Mouse (Mus musculus) layer of hippocampus, postnatal 14 days (tissue): Measurements from ENCODE around the gene Lrrn2. TPM values are rescaled to one million over a fixed set of nuclear protein-coding genes. Genes with fewer than 3 reads are reported as not detected.

ENCODE experiments used
- DNase-seq, 2 experiments: peaks; one replicate each; pipeline ENCODE4 v3.0.0; 2021 to 2022; ENCODE audit warnings: low spot score in 2 of 2, mixed read lengths in 1 of 2
- long read RNA-seq, 2 experiments: library from polyadenylated mRNA; stranded (forward); transcript quantifications; one replicate each; pipeline ENCODE4 v2.0.0; 2021
- total RNA-seq, 2 experiments: library from RNA; stranded (reverse); gene quantifications; 2 replicates each; pipeline ENCODE4 v1.2.3; 2021

The Lrrn2 gene
- total RNA-seq = 100 to 1,000 TPM; 193 to 194 TPM
- long read RNA-seq, experiment 1, transcript Lrrn2-201 (2 exons, 3,428 nt) = major isoform, 164 of 224 reads
- long read RNA-seq, experiment 1, partial matches to known transcripts = 52 of 224 reads
- long read RNA-seq, experiment 1, other reads (novel, unspliced or antisense) = 7 of 224 reads
- long read RNA-seq, experiment 2, transcript Lrrn2-201 (2 exons, 3,428 nt) = major isoform, 206 of 317 reads
- long read RNA-seq, experiment 2, partial matches to known transcripts = 0 of 317 reads
- long read RNA-seq, experiment 2, other reads (novel, unspliced or antisense) = 108 of 317 reads

DNA sequence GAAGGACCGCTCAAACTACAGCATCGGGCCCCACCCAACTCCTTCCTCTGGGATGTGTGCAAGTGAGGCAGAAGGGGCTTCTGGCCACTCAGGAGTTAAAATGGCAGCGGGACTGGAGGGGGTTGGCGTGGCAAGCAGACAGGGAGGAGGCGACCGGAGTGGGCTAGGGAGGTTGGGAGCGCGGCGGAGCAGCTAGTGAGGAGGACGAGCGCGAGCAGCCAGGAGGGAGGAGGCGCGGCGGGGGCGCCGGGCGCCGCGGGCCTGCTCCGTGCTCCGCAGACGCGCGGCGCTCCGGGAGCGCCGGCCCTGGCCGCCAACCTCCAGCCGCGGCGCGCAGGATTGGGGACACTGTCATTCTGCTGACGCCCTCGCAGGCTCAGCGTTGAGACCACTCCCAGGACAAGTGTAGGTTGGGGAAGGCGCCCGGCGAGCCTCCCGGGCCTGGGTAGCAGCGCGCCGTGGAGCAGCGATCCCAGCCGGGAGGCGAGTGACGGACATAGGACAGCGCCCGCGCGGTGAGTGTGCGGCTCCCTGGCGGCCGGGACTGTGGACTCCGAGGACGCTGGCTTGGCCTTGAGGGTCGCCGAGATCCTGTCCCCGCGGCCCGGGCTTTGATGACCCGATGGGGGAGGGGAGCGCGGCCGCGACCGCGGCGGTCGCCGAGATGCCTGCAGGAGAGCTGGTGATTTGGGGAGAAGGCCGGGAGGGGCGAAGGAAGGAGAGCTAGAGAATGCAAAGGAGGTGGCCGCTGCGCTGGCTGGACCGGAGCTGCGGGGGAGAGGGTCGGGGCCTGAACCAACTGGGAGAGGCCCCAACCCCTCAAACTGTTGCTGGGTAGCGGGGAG is at the start of gene Lrrn2:
Gene Lrrn2, plus strand, starts transcription at position 113 of the 845 bp plus-strand sequence.
- DNase-seq = peak; percentile 73

DNA sequence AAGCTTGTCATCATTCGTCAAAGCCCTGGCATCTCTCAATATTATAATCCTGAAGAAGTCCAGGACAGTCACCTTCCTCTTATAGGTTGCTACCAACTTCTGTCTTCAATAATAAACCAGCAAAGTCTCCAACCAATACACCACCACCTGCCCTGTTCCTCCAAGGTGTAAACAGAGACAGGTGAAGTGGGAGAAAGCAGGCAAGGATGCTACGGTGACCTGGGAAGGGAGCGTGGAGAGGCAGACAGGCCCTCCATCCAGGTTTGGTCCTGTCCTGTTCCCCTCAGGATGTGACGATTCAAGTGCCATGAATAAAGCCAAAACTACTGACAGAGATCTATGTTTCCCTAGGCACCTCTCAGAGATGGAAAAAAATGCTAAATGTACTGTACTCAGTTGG is 48.1 kb upstream of the Lrrn2 start:
- DNase-seq = no peak

DNA sequence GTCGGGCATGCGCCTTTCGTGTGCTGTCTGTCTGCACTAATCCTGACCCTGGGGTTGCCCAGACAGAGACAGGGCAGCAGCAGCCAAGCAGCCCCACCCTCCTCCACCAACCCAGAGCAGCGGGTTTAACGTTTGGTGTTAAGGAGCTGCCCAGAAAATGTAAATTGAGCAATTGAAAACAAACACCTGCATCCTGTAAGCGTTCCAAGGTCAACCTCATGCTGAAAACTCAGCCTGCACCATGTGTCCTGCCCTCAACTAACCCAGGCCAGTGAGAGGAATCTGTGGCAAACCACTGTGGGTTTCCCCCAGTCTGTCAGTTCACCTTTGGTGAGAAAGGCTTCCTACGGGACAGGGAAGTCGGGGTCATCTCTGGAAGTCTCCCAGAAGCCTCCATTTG is 46.0 kb upstream of the Lrrn2 start:
- no peak for DNase-seq

DNA sequence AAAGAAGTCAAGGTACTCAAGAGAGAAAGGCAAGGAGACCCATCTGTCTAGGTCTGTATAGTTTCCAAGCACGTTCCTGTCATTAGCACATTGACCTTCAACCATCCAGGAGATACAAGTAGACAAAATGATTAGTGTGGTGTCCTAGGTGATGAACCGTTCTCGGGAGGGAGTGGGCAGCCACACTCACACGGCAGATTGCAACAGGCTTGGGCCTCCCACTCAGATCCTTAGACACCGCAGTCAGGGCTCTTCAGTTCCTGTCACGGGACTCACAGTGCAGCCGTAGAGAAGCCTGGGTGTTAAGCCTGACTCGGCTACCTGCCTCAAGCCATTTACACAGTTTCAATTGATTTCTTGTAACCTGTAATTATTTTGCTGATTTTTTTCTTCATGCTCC is 43.2 kb upstream of the Lrrn2 start:
- DNase-seq = no peak

DNA sequence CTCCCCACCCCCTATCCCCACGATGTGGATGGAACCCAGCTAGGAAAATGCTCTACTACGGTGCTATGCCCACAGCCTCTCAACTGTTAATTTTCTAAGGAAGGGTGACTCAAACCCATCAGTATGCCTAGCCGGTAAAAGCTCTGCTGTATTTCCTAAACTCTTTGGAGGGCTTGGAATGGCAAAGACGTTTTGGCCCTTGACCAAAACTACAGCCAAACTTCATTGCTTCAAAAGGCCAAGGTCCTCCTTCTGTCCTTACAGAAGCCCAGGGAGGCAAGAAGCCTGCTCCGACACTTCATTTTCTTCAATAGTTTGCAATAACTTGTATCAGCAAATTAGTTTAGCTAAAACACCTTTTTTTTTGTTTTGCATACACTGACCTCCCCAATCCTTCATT is 42.4 kb upstream of the Lrrn2 start:
- DNase-seq = no peak

DNA sequence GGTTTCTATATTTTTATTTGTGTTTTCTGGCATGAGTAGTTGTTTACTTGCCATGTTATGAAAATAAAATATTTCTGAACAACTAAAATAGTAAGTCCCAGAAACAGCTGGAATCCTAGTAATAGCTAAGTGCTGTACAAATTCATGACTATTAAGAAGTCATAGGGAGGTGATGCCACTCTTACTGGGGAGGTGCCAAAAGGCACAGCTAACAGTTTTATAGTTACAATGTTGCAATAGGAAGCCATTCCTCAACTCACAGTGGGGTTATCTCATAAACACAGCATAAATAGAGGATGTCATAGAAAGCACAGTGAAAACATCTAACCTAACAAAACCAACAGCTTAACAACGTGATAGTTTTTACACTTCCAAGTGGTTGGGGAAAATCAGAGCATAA is 41.7 kb upstream of the Lrrn2 start:
- no peak for DNase-seq

DNA sequence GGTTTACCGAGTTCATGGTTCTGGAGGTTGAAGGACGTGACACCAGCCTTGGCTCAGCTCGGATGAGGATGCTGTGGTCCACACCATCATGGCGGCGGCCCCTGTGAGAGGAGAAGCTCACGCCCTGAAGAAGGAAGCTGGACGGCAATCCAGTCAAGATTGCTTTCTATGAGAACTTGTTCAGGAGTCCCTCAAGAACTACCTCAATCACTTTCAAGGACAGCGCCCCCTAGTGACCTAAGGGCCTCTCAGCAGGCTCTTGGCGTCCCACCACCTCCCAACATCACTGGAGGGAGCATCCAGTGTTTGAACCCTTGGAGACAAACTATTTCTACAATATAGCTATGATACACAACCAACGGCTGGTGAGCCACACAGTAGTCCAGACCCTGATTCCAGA is 36.5 kb upstream of the Lrrn2 start:
- DNase-seq = no peak

DNA sequence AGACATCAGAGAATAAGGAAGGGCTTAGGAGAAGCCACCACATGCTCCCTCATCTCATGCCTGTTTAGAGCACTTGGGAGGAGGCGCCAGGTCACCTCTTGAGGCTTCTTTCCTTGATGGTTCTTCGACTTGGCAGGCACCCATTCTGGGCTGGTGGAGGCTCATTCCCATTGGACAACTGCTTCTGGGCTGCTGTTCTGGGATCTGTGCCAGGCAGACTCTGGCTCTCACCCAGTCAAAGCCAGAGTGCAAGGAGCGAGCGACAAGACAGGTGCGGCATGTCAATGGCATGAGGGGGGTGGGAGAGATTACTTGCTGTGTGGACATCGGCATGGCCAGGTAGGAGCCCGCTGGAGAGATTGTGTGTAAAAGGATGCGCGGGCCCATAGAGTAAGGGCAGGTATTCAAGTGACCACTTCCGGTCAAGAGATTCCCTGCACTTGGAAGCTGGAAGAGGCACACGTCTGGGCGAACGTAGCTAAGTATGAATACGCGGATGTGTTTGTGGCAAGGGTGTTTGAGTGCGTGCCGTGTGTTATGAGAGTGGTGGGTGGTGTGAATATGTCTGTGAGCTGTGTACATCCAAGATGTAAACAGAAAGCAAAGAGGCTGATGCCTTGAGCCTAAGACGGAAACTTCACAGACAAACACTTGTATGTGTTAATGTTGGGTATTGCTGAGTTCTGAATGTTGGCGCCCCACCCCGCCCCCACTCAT is 35.8 kb upstream of the Lrrn2 start:
- DNase-seq = peak; percentile 41 to 48

DNA sequence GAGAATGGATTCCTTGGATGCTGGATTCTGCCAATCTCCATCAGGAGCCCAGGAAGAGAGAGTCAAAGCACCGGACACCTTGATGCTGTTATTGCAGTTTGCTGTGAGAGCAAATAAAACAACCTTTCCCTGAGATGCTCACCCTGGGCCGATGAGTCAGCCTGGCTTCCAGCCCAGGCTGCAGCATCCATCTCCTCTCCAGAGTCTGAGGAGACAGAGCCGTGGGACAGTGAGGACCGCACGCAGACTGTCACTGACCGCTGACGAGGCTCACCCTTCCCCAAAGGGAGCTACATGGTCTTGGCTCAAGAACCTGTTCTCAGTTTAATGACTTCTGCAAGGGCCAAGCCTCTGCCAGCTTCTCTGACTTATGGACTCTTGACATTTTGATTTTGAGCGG is 34.3 kb upstream of the Lrrn2 start:
- DNase-seq = no peak

DNA sequence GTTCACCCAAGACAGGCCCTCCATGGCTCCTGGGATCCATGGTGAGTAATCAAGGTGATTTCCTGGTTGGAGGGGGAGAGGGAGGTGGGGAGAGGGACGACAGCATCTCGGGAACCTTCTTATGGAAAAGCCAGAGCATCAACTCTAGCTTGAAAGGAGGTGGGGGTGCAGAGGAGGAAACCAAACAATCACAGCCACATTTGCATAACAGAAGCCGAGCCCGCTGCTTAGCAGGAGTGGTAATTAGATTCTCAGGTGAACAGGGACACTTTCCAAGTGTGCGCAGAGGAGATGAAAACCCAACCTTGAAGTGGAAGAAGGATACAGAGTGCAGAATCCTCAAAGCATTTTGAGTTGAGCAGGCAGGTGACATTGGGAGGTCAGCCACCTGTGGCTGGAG is 29.3 kb upstream of the Lrrn2 start:
- no peak for DNase-seq

DNA sequence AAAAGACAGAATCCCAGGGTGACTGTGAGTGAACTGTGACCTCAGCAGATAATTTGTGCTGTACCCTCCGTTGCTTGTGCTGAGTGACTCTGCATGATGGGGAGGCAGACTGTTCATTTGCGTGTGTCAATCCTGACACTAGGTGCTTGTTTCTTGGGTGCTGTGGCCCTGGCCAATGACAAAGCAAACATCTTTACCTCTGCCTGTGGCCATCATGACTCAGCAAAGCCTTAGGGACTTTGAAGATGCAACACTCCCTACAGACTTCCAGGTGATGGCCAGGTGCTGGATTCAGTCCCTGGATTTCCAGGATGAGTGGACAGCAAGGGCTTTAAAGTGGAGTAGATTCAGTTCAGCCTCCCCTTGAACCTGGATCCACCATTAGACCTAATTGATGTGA is 28.8 kb upstream of the Lrrn2 start:
- no peak for DNase-seq

DNA sequence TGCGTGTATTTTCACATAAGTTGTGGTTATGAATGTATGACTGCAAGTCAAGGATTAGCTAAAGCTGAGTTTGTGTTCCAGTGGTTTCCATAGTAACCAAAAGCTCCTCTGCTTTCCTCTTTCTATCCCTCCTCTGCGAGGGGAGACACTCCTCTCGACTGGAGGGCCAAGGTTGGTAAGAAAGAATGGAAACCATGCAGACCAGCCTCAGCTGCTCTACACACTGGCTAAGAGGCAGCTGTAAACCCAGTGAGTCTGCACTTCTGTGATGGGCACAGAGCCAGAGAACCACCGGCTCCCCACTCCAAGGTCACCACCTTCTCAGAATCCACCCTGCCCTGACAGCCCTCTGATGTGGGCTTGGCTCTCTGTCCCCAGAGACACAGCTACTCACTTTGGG is 28.3 kb upstream of the Lrrn2 start:
- no peak for DNase-seq

DNA sequence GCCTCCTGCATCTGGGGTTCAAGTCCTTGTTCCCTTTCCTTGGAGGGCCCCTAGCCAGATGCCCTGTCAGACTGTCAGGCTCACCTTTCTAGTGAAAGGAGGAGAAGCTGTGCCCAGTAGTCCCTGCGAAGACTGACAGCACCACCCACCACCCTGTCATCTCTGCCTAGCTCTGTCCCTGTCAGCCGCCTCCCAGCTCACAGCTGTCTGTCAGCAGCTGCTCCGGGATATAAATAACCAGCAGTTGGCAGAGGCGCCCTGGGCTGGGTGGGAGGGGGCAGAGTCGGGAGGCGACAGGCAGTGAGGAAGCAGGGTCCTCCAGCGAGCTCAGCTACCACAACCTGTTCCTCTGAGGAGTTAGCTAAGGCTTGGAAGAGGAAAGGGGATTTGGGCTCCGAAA is 26.8 kb upstream of the Lrrn2 start:
- DNase-seq = peak in 1 of 2 experiments; percentile 16

DNA sequence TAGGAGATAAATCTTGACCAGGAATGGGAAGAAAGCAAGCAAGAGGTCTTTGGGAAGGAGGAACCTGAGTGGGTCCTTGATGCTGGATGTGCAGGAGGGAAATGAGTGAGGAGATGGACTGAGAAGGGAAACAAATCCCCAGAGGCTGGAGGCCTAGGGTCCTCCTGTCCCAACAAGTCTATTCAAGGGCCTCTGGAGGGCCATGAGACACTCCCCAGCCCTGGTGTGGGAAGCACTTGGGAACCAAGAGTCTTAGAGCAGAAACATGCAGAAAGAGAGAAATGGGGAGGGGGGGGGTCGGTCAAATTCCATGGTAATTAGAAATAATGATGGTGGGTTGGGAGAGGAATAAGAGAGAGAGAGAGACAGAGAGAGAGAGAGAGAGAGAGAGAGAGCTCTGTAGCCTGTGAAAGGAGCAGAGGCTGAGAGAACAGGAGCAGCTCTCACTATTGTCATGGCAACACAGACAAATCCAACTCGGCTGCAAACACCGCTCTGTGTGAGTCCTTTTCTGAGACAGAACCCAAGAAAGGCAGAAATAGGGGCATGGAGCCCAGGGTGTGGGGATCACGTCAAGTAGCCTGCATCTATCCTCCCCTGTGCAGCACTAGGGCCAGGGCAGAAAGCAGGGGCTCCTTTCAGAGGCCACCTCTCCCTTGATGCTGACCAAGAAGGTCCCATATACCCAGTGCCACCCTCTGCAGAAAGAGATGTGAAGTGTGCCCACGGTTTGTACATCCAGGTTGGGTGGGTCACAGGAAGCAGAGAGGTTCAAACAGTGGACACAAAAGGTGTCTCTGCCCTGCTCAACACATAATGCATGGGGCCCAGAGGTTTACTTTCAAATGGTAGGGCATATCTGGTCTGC is 21.3 kb upstream of the Lrrn2 start:
- peak; percentile 26 to 59 for DNase-seq

DNA sequence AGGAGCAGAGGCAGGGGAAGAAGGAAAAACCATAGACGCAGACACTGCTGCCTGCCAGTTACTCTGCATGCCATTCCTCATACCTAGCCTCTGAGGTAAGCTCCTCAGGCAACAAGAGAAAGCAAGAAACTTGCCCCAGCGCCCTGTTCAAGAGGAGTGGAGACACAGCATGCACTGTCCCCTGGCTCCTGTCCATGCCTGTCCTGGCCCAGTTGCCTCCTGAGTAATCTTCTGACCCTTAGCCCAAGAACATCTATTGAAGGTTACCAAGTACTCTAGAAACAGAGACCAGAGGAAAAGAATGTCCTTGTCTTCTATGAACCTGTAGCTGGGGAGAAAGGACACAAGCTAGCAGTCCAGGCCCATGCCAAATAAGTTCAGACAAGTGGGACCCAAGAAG is 15.9 kb upstream of the Lrrn2 start:
- no peak for DNase-seq

DNA sequence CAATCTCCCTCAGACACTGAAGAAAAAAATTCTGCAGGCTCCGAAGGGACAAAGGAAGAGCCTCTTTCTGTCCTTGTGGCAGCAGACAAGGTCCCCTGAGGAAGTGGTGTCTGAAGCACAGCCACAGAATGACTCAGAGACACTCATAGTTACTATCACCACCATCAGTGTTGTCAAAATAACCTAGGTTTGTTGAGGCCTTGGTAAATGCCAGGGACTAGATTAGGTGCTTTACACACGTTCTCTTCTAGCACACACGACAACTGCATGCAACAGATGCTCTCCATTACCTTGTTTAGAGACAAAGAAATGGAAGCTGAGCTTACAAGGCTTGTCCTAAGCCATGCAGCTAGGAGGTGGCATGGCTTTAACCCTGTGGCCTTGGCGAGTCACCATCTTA is 14.5 kb upstream of the Lrrn2 start:
- DNase-seq = no peak

DNA sequence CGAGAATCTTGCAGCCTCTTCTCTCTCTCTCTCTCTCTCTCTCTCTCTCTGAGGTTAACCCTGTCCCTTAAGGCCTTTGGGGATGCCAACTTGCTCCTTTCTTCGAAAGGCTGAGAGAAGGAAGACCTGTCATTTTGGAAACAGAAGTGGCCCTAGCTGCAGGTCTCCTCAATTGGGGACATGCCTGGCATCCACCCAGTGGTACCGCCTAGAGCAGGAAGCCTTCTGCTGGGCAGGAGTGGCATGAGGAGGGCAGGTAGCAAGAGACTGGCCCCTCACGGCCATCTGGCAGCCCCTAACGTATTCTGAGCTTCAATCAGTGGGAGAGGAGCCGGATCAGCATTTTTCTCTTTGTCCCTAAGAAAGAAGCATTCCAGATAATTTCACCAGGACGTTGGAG is 9.7 kb upstream of the Lrrn2 start:
- no peak for DNase-seq

DNA sequence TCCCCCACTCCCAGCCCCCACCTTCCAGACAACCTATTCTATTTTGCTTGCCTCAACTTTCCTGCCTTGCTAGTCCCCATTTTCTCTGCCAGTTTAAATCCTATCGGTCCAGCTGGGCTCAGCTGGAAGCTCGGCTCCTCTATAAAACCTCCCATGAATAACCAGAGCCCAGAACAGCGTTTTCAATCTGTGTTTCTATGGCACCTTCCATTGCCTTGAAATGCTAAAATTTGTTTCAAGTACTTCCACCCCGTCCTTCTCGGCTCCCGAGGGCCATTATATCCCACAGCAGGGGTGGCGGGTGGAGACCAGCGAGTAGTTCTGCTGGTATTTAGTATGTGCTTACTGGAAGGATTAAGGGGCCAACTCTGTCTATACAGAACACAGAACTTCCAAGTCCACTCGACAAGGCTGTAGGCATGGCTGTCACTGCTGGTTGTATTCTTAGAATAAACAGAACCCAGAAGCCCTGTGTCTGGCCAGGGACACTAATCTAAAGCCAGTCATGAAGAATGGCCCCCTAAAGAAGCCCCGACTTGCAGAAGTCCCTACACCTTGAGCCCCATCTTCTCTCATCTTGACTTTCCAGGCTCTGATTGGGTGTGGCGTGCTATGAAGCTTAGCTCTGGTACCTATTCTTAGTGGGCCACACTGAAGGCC is 992 bp upstream of the Lrrn2 start:
- DNase-seq = no peak

DNA sequence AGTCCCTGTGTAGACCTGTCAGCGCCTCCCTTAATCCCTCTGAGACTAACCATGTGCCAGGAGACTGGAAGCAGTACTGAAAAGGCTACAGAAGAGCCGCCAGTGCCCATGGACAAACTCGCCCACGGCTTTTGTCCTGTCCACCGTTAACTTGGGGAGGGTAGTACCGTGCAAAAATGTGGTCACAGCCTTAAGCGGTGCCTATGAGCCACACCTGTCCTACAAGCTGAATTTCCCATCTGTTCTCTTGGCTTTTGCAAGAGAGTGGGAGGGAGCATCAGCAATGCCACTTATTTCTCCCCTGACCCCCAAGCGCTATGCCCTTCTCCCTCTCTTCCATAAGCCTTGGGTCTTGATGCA is 292 bp upstream of the Lrrn2 start:
- no peak for DNase-seq

DNA sequence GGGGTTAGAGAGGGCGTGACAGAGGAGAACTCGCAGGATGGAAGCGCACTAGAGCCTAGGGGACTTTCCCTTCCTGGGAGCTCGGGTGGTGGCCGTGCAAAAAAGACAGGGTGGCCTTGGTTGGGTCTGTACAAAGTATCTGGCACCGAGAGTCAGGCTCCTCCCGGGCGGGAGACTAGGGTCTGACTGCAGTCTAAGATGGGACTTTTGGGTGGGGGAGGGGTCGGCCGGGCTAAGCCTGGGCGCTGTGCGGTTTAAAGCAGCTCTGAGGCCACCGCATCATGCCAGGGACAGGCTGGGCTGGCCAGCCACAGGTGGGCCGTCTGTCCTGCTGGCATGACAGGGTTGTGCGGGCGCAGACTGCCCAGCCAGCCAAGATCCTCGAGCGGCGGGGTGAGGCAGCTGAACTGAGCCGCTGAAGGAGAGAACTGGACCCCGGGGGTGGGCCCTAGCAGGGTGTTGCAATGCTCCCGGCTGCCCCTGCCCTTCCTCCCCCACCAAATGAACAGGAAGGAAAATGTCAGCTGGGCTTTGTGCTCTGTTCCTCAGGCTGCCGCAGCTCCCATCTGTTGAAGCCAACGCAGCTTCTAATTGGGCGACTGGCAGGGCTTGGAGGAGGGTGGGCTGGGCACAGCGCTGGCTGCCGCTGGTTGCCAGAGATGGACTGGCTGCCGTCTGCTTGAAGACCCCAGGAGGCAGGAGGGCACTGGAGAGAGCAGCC is 1.1 kb downstream of the Lrrn2 start:
- peak; percentile 73 to 79 for DNase-seq
